Mouse (Mus musculus) G1E-ER4 (cell line): ENCODE results near the gene Syn3. TPM values are rescaled to one million over a fixed set of nuclear protein-coding genes. Genes with fewer than 3 reads are reported as not detected.

Source experiments
- GATA1 ChIP-seq: IDR thresholded peaks from one replicate; pipeline ENCODE4 v1.8.0; 2012; ENCODE audit warnings: low read length, inconsistent platforms
- polyA plus RNA-seq: library from polyadenylated mRNA; stranded (reverse); fragments of >175 nt; gene quantifications from 2 replicates; pipeline ENCODE4 v1.2.3, GENCODE M21; 2012

Syn3 gene
- polyA plus RNA-seq, 1 experiment: not detected

- TF ChIP-seq GATA1: no peak
Measured at GRCm38 (mm10) chr10:86137106-86137505, 361.6 kb downstream of the Syn3 start.

GRCm38 (mm10) chr10:86136249-86136648 is 362.4 kb downstream of the Syn3 start:
- TF ChIP-seq GATA1: no peak

- TF ChIP-seq GATA1: no peak
Measured at GRCm38 (mm10) chr10:86134848-86135247, 363.8 kb downstream of the Syn3 start.

GRCm38 (mm10) chr10:86134336-86134735 is 364.4 kb downstream of the Syn3 start:
- TF ChIP-seq GATA1: no peak

GRCm38 (mm10) chr10:86132420-86132956 is 366.2 kb downstream of the Syn3 start:
- no peak for TF ChIP-seq GATA1

- no peak for TF ChIP-seq GATA1
Measured at GRCm38 (mm10) chr10:86129046-86129445, 369.6 kb downstream of the Syn3 start.

- no peak for TF ChIP-seq GATA1
Measured at GRCm38 (mm10) chr10:86126478-86126877, 372.2 kb downstream of the Syn3 start.

GRCm38 (mm10) chr10:86125421-86125820 is 373.3 kb downstream of the Syn3 start:
- no peak for TF ChIP-seq GATA1

- TF ChIP-seq GATA1: no peak
Measured at GRCm38 (mm10) chr10:86124115-86124514, 374.6 kb downstream of the Syn3 start.

GRCm38 (mm10) chr10:86123224-86123623 is 375.5 kb downstream of the Syn3 start:
- TF ChIP-seq GATA1: no peak

GRCm38 (mm10) chr10:86116268-86116667 is 382.4 kb downstream of the Syn3 start:
- no peak for TF ChIP-seq GATA1

- TF ChIP-seq GATA1: no peak
Measured at GRCm38 (mm10) chr10:86114431-86114848, 384.3 kb downstream of the Syn3 start.

- TF ChIP-seq GATA1: no peak
Measured at GRCm38 (mm10) chr10:86108797-86109196, 389.9 kb downstream of the Syn3 start.

- TF ChIP-seq GATA1: no peak
Measured at GRCm38 (mm10) chr10:86107681-86108080, 391.0 kb downstream of the Syn3 start.

- no peak for TF ChIP-seq GATA1
Measured at GRCm38 (mm10) chr10:86103976-86104375, 394.7 kb downstream of the Syn3 start.

GRCm38 (mm10) chr10:86100281-86100851 is 398.3 kb downstream of the Syn3 start:
- no peak for TF ChIP-seq GATA1

GRCm38 (mm10) chr10:86098363-86098762 is 400.3 kb downstream of the Syn3 start:
- TF ChIP-seq GATA1: no peak
